Mouse (Mus musculus) spleen, adult 10 weeks (tissue): ENCODE results near the gene Galnt14. TPM values are rescaled to one million over a fixed set of nuclear protein-coding genes. Genes with fewer than 3 reads are reported as not detected.

ENCODE experiments used
- polyA plus RNA-seq: library from polyadenylated mRNA; stranded (reverse); fragments of 350-450 nt; fragmentation: Illumina TruSeq; extraction: RNeasy Lipid Tissue Mini Kit (QIAGEN cat#74804); gene quantifications from one replicate; pipeline ENCODE4 v1.2.3, GENCODE M21; 2015; ENCODE audit warnings: low replicate concordance; ENCODE audit not compliant: insufficient read depth

Gene Galnt14
- 0.75 TPM for polyA plus RNA-seq

GRCm38 (mm10) chr17:73710042-73710911, at the start of gene Galnt14:
Gene Galnt14, minus strand, starts transcription at chr17:73710453.

Other genes starting within 250 kb of the Galnt14 start
- gene Ehd3, start 93.7 kb upstream of the Galnt14 start, polyA plus RNA-seq: 14.2 TPM
- 45.9 TPM for gene Xdh, start 239.7 kb upstream of the Galnt14 start, polyA plus RNA-seq